Mouse (Mus musculus): ENCODE results near the gene Inip.
A peak's percentile ranks its signal among the peaks of the same experiment; 100 is the strongest.

- TF ChIP-seq CTCF (conservative IDR thresholded peaks at IDR 0.05; ENCODE audit: insufficient read depth, insufficient read length, low read depth, low read length) (peak; percentile 62), POLR2A (IDR thresholded peaks at IDR 0.05; ENCODE audit: low read depth, low read length) (no peak)
Measured at GRCm38 (mm10) chr4:59760636-59761364, 40.6 kb downstream of the Inip start.

Data from kidney, adult 2 months (tissue).